Mouse (Mus musculus) CD4-positive, CD25-positive, alpha-beta regulatory T cell, adult 2 months (primary cell): ENCODE data around the gene Bag5.
A peak's percentile ranks its signal among the peaks of the same experiment; 100 is the strongest.

ENCODE experiments used
- DNase-seq: peaks from one replicate; pipeline ENCODE4 v3.0.0-alpha.2; 2012; ENCODE audit warnings: low read depth, low spot score

The Bag5 gene

DNA sequence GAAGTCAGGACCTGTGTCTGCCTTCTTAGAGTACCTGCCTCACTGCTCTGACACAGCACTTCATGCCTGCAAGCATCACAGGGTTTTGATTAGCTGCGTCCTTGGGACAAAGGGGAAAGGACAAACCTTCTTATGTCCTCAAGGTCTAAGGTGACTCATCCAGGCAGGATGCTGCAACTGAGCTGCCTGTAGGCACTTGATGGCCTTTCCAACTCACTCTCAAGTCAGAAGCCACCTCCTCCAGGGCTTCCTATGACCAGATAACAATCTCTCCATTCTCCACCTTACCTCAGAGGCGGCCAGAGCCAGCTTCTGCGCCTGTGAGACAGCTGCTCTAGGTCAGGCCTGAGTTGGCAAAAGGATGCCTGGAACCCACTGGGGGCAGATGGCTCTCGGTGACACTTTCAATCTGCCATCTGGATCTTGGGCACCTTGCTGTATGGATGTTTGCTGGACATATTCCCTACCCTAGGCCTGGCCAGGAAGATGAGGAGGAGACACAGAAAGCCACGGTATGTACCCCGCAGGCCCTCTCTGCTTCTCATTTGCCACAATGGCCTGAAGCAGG, 14.6 kb downstream of the Bag5 start:
- no peak for DNase-seq

DNA sequence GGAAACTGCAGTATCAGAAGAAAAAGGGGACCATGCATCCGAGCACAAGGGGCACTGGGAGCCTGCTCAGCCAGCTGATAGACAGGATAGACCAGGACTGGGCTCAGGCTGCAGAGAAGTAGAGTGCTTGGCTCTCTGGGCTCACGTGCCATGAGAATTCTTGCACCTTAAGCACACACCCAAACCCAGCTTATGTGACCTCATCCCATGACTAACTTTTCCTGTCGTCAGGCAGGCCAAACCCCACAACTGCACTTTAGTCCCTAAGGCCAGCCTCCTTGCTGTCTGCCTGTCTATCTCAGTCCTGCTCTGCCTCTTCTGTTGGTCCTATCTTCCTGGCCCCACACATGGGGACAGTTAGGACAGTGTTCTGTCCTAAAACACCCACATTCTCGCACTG, 15.3 kb downstream of the Bag5 start:
- no peak for DNase-seq

DNA sequence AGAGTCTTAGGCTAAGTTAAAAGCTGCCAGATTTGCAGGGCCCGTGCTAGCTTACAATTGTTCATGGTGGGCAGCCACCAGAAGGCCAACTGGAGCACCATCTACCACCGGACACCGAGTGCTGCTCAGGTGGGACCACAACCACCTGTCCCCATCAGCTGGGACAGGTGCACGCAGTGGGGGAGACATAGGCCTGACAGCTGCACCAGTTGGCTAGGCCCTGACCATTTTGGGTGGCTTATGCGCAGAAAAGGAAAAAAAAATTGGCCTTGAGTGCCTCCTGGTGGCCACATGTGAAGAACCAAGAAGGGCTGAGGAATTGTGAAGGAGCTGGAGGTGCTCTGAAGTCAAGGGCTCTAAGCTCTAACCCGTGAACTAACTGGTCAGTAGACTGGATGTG, 16.8 kb downstream of the Bag5 start:
- DNase-seq: peak; percentile 91

DNA sequence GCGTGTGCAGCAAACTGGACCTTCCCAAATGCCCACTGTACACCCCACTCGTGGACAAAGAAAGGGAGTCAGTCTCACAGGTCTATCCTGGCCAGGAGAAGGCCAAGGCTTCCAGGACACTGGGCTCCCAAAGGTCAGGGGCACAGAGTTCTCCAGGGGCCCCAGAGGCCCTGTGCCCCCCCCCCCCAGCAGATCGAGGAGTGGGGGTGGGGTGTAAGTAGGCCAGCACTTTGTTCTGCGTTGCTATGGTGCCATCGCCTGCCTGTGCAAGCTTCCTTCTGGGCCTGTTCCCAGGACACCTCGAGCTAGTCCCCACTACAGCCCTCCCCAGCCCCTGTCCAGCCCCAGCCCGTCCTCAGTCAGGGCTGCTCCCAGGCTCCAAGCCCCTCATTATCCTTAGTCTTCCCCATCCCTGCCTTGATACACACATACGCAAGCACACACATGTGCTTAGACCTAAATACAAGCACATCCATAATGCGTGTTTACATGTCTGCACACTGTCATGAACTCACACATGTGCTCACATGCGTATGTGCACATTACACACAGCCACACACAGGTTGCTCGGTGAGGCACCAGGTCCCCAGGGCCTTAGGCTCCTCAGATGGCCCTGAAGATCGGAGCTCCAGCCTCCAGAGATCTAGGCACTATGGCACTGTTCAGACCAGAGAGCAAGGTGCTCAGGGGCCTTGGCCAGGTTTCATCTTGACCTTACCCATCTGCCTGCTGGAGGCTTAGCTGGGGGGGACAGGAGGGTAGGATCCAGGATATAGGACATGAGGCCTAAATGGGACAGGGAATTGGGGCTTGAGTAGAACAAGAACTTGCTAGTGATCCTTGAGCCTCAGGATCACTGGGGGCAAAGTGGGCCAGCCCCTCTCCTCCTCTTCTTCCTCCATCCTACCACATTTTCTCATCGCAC, 17.9 kb downstream of the Bag5 start:
- DNase-seq: peak; percentile 35

DNA sequence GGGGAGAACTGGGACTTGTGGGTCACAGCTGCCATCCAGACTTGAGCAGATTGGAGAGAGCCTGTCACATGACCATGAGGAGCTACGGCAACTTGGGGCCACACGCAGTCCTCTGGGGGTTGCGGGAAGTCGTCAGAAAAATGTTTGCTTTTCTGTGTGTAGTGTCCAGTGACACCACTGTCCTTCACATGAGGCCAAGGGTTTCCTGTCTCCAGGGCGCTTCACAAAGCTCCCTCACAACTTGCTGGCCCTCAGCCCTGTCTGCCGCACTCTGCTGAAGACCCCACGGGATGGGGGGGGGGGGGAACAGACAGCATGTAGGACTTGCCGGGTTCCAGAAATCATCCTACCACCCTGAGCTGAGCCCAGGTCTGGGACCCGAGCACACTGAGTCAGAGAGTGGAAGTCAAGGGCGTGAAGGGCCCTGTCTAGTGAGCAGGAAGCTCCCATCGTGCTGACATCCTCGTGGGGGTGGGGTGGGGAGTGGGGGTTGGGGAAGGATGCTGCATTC, 18.7 kb downstream of the Bag5 start:
- DNase-seq: peak; percentile 66

DNA sequence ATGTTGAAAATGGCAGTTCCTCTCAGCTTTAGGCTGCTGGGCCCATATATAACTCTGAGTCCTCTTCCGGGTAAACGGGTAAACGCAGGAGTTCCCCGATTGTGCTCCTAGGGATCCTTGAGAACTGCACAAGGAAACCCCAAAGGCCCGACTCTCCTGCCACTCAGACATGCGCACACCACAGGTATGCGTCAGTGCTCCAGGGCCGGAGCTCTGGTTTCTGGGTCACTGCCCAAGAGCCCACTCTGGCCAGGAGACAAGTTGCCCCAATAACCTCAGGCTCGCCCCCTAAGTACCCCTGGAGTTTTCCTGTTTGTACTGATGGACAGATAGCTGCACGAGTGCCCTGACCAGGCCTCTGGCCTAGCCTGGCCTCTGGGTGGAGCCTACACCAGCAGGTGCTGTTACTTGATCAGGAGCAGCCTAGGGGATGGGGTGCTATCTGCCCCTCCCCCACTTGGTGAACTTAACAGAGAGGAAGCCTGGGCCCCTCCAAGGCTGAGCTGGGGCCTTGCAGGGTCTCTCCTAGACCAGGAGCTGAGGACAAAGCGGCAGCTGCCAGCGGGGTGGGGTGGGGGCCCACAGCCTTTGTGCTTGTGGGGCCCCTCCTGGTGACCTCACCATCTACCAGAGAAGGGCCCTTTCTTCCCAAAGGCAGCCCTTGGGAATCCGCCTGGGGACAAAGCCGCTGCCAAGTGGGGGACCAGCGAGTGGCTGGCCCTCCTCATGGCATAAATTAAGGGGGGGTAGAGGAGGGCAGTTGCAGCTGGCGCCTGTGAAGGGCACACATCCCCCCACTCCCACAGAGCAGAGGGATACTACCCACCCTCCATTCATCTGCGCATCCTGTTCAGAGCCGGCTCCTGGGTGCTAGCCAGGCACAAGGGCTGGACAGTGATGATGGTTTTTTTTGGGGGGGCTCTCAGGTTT, 19.5 kb downstream of the Bag5 start:
- DNase-seq: peak; percentile 18

DNA sequence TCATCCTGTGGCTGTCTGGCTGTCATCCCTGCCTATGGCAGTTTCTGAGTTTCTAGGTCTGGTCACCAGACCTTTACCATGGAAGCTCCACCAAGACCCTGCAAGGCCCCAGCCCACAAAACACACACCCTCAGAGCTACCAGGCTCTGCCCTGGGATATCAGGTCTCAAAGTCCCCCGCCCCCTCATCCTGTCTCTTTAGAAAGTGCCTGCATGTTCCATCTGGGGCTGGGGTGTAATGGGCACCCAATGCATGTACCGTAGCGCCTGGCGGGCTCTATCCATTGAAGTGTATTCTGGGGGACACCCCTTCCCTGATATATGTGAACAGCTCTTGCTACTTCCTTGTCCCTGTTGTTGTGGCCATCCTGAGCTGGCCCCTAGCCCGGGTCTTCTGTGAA, 20.2 kb downstream of the Bag5 start:
- DNase-seq: peak; percentile 23

DNA sequence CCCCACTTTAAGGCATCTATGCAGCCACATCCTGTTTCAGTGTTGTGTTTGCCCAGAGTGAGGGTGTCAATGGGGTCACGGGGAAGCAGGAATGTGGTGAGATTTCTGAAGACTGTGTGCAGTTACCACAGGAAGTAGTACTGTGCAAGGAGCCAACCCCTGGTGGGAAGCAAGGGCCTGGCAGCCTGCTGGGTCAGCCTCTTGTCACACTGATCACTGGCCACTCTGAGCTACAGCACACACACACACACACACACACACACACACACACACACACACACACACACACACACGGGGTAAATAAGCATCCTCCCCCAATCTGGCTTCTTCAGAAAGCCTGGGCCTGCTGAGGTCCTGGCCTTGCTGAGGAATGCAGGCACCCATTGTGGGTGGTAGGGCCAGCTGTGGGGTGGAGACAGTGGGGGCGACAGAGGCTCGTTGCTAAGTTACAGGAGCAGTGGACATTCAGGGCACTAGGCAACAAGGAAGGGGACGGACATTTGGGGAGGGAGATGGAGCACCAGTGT, 21.6 kb downstream of the Bag5 start:
- DNase-seq: peak; percentile 71

DNA sequence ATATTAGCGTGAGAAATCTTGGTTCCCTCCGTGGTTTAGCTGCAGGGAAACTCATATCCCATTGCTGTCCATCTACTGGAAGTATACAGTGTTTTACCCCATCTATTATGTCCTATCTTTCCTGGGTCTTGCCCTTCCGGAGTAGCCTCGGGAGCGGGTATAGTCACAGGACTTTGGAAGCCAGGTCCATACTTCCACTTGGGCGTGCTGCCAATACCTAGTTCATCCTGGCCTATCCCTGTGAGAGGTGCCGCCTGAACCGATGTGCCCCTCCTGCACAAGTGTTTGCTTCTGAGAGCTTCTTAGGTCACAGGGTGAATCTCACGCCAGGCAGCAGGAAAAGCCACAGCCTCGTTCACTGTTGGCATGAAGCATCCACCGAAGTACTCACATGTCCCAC, 23.6 kb downstream of the Bag5 start:
- DNase-seq: no peak

DNA sequence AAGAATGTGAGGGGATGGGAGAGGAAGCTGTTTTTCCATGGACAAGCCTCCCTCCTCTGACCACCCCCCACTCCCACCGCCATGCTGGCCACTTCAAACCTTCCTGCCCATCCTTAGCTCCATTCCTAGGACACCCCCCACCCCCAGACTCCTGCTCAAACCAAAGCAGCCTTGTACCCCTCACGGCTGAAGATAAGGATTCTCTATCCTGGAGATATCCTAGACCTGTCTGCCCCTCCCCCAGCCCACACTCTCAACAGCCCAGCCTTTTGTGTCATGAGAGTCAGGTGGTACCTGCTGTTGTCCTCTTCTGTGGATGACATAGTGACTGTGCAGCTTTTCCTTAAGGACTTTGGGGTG, 25.0 kb downstream of the Bag5 start:
- no peak for DNase-seq

DNA sequence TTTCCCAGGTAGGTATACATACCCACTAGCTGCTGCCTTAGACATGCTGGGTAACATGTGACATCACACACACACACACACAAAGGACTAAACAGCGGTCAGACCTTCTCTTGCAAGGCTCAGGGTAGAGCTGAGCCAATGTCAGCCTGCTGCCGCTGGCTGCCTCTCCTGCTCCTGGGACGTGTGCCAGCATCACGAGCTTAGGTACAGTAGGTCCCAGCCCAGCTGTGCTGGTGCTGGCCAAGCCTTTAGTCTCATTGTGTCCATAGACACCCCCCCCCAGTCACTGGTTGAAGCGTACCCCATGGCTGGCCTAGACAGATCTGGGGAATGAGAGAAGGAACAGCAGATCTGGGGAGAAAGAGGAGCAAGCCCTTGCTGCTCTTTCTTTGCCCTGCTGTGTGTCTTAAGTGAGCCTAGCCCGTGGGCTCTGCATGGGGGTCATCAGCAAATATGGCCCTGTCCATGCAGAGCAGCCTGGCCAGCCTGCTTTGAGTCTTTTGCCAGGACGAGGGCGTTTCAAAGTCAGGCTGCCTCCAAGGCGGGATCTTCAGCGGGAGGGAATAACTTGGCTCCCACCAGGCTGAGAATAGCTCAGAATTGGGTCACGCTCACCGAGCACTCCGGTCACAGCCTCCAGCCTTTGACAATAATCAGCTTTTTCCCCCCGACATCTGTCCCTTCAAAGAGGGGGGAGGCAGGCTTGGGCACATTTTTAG, 25.5 kb downstream of the Bag5 start:
- no peak for DNase-seq

DNA sequence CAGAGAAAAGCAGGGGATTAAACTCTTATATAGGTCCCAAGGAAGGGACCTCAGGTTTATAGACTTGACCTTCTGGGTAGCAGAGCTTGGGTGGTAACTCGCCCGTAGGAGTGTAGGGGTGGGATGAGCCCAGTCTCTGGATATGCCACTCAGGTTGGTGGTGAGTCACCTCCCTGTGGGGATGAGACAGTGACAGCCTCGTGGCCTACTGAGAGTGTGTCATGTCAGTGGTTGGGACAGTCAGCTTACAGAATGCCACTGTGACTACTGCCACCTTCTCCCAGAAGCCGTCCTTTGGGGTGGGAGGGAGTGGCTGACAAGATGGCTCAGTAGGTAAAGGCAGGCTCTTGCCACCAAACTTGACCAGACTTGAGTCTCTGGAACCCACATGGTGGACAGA, 26.7 kb downstream of the Bag5 start:
- DNase-seq: no peak

DNA sequence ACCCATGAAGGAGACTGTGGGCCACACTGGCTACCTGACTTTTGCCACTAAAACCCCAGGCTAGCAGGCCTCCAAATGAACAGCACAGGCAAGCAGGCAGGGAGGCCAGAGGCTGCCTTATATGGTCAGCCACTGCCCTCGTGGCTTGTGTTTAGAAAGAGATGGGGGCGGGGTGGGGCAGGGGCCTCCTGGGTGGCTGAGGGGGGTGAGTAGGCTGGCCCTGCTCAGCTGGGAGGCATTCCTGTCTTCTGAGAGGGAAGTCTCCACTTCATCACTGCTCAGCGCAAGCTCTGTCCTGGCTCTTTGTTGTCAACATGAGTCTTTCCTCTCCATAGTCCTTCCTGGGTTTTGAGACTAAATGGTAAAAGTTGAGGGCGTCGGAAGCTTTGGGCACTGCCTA, 30.3 kb downstream of the Bag5 start:
- DNase-seq: no peak

DNA sequence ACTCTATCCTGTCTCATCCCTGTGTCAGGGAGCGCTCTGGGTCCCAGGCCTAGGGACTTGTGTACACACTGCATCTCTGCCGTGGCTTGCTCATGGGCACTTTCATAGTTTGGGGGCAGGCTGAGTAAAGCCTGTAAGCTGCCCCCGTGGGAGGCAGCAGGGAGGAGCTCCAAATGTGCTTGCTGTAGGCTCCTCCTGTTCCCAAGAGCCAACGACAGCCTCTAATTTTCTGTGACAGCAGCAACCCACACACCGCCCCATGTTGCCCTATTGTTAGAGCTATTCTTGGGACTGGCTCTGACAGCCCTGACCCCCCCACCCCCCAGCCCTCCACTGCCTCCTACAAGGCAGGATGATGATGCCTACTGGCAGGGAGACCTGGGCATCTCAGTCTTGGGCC, 31.1 kb downstream of the Bag5 start:
- DNase-seq: no peak

DNA sequence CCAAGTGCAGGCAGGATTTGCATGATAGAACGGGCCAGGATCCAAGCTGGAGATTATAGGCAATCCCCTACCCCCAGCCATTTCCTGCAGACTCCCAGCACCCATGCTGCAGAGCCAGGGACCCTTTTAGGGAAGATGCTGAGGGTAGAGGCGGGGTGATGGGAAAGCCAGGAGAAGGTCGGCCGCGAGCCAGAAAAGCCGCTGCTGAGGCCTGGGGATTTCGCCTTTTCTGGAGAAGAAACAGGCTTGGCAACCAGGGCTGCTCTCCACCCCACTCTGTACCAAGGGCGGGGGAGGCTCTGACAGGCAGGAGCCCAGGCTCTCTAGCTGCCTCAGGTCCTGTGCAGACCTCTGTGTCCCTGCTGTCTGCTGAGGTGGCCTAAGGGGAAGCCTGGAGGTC, 31.8 kb downstream of the Bag5 start:
- no peak for DNase-seq

DNA sequence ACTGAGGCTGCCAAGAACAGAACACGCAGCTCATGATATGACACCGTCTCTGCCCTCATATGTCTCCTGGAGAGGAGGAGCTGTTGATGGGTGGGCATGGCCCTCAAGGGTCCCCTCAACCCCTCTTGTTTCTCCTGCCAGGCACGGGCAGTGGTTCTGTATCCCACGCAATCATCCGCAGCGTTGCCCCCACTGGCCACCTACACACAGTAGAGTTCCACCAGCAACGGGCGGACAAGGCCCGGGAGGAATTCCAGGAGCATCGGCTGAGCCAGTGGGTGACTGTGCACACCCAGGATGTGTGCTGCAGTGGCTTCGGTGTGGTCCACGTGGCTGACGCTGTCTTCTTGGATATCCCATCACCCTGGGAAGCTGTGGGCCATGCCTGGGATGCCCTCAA, 32.4 kb downstream of the Bag5 start:
- DNase-seq: no peak

DNA sequence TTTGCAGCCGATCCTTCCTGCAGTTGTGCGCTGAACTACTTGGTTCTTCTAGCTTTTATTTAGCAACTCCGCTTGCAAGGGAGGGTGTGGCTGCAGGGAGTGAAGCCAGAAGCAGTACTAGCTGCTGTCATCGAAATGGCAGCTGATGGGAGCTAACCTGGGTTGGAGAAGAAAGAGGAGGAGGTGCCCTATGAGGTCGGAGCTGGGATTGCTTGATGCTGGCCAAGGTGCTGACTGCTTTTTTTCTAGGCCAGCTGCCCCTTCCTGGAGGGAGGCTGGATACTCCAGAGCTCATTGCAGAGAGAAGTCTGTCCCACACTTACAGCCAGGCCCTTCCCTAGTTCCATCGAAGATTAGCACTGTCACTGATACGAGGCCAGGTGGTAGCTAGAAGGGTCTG, 34.1 kb downstream of the Bag5 start:
- DNase-seq: no peak

DNA sequence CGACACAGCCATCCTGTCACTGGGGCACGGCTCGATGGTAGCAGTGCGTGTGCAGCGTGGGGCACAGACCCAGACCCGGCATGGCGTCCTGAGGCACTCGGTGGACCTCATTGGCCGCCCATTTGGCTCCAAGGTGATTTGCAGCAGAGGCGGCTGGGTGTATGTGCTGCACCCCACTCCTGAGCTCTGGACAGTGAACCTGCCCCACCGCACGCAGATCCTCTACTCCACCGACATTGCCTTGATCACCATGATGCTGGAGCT, 34.5 kb downstream of the Bag5 start:
- DNase-seq: no peak

DNA sequence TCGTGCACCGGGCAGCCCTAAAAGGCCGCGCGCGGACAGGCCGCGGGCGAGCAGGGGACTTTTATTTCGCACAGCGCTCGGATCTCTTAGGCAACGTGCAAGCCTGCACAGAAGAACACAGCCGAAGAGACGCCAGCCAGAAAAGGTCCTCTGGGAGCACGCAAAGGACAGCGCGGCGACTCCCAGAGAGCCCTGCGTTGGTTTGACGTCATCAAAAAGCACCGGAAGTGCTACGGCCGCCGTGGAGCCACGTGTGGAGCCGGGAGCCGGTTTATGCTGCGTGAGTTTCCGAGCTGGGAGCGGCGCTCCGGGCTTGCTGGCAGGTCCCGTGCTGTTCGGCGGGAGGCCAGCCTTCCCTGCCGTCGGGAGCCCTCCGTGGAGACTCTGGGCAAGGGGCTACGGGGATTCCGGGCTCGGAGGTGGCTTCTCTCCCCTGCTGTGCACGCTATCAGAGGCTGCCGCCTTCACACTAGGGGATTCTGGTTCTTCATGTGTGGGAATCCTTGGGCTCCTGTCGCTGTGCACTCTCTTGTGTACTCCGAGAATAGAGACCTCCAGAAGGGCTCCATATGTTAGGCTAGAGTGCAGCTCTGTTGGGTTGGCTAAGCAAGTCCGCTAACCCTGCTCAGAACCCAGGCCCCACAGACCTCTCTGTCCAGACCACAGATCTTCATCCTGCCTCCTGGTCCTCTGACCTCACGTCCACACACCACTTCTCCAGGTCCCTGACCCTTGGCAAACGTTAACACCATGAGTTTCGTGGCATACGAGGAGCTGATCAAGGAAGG, 35.0 kb downstream of the Bag5 start, which contains the start of gene Trmt61a:
Gene Trmt61a, plus strand, starts transcription at position 224 of the 788 bp plus-strand sequence.
- DNase-seq: peak; percentile 95

DNA sequence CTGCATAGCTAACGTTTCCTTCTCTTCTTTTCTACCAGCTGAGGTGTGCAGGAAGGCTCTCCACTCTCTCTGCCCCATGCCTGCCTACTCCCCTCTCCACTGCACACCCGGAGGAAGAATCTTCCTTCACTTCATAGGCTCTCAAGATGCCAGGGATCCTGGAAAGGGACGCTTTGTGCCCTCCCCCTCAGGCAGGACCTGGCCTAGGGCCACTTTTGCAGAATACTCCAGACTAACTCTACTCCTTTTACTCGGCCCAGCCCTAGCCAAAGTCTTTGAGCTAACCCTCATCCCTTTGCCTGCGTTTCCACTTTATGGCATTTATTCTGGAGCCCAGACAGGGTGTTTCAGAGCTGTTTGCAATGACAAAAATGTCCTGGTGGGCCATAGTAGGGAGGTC, 35.6 kb downstream of the Bag5 start:
- no peak for DNase-seq
